Mouse (Mus musculus): ENCODE data around the gene Zc3h12c.

Zc3h12c gene

GRCm38 (mm10) chr9:52148311-52148710 lies 20.1 kb downstream of the Zc3h12c start:
- no peak for TF ChIP-seq CTCF (conservative IDR thresholded peaks at IDR 0.05; ENCODE audit: low read length)
- no peak for TF ChIP-seq POU5F1 (IDR thresholded peaks at IDR 0.05; ENCODE audit: borderline replicate concordance, low read length)
- TF ChIP-seq NANOG (IDR thresholded peaks at IDR 0.05; ENCODE audit: borderline replicate concordance, low read length), result no peak
- H3K4me3 ChIP-seq (replicated peaks; ENCODE audit: low read length), result no peak overlapping the region
- no peaks in the 10 kb centered on the region for H3K27me3 ChIP-seq (ENCODE audit: insufficient read depth, low read length)
- H3K36me3 ChIP-seq (ENCODE audit: insufficient read depth, low read length), result no peaks in the 10 kb centered on the region
- no peaks in the 10 kb centered on the region for H3K9me3 ChIP-seq (ENCODE audit: low read length)
- no peaks in the 10 kb centered on the region for H3K4me1 ChIP-seq (replicated peaks; ENCODE audit: low read depth, low read length)

- H3K27me3 ChIP-seq (ENCODE audit: insufficient read depth, low read length), result no peaks in the 10 kb centered on the region
- H3K4me1 ChIP-seq (replicated peaks; ENCODE audit: low read depth, low read length), result no peaks in the 10 kb centered on the region
- H3K36me3 ChIP-seq (ENCODE audit: insufficient read depth, low read length), result no peaks in the 10 kb centered on the region
- no peak overlapping the region for H3K4me3 ChIP-seq (replicated peaks; ENCODE audit: low read length)
- H3K9me3 ChIP-seq (ENCODE audit: low read length), result no peaks in the 10 kb centered on the region
- TF ChIP-seq CTCF (conservative IDR thresholded peaks at IDR 0.05; ENCODE audit: low read length) (no peak), NANOG (IDR thresholded peaks at IDR 0.05; ENCODE audit: borderline replicate concordance, low read length) (no peak)
Measured at GRCm38 (mm10) chr9:52146241-52146640, 22.1 kb downstream of the Zc3h12c start.

GRCm38 (mm10) chr9:52132771-52133170 lies 35.6 kb downstream of the Zc3h12c start:
- H3K4me3 ChIP-seq (replicated peaks; ENCODE audit: low read length), result no peak overlapping the region
- no peaks in the 10 kb centered on the region for H3K4me1 ChIP-seq (replicated peaks; ENCODE audit: low read depth, low read length)
- TF ChIP-seq CTCF (conservative IDR thresholded peaks at IDR 0.05; ENCODE audit: low read length) (no peak), POU5F1 (IDR thresholded peaks at IDR 0.05; ENCODE audit: borderline replicate concordance, low read length) (no peak), NANOG (IDR thresholded peaks at IDR 0.05; ENCODE audit: borderline replicate concordance, low read length) (no peak)
- no peaks in the 10 kb centered on the region for H3K36me3 ChIP-seq (ENCODE audit: insufficient read depth, low read length)
- H3K9me3 ChIP-seq (ENCODE audit: low read length), result no peaks in the 10 kb centered on the region
- no peaks in the 10 kb centered on the region for H3K27me3 ChIP-seq (ENCODE audit: insufficient read depth, low read length)

- no peaks in the 10 kb centered on the region for H3K27me3 ChIP-seq (ENCODE audit: insufficient read depth, low read length)
- H3K9me3 ChIP-seq (ENCODE audit: low read length), result no peaks in the 10 kb centered on the region
- peaks cover 3% of the 10 kb centered on the region for H3K4me1 ChIP-seq (replicated peaks; ENCODE audit: low read depth, low read length)
- H3K36me3 ChIP-seq (ENCODE audit: insufficient read depth, low read length), result no peaks in the 10 kb centered on the region
- H3K4me3 ChIP-seq (replicated peaks; ENCODE audit: low read length), result no peak overlapping the region
- TF ChIP-seq CTCF (conservative IDR thresholded peaks at IDR 0.05; ENCODE audit: low read length) (no peak), POU5F1 (IDR thresholded peaks at IDR 0.05; ENCODE audit: borderline replicate concordance, low read length) (no peak), NANOG (IDR thresholded peaks at IDR 0.05; ENCODE audit: borderline replicate concordance, low read length) (no peak)
Measured at GRCm38 (mm10) chr9:52130348-52130747, 38.0 kb downstream of the Zc3h12c start.

- TF ChIP-seq CTCF (conservative IDR thresholded peaks at IDR 0.05; ENCODE audit: low read length) (no peak), POU5F1 (IDR thresholded peaks at IDR 0.05; ENCODE audit: borderline replicate concordance, low read length) (no peak), NANOG (IDR thresholded peaks at IDR 0.05; ENCODE audit: borderline replicate concordance, low read length) (no peak)
- peaks cover 5% of the 10 kb centered on the region for H3K4me1 ChIP-seq (replicated peaks; ENCODE audit: low read depth, low read length)
- no peaks in the 10 kb centered on the region for H3K36me3 ChIP-seq (ENCODE audit: insufficient read depth, low read length)
- no peak overlapping the region for H3K4me3 ChIP-seq (replicated peaks; ENCODE audit: low read length)
- H3K9me3 ChIP-seq (ENCODE audit: low read length), result no peaks in the 10 kb centered on the region
- no peaks in the 10 kb centered on the region for H3K27me3 ChIP-seq (ENCODE audit: insufficient read depth, low read length)
Measured at GRCm38 (mm10) chr9:52125225-52125624, 43.1 kb downstream of the Zc3h12c start.

- Histone ChIP-seq H3K4me3 (replicated peaks; ENCODE audit: low read length) (no peak overlapping the region), H3K27me3 (ENCODE audit: insufficient read depth, low read length) (no peaks in the 10 kb centered on the region), H3K9me3 (ENCODE audit: low read length) (no peaks in the 10 kb centered on the region), H3K36me3 (ENCODE audit: insufficient read depth, low read length) (peaks cover 16% of the 10 kb centered on the region; the same call in 1 of the 2 replicates), H3K4me1 (replicated peaks; ENCODE audit: low read depth, low read length) (0 out of 2 replicates have a peak, but pooled peaks cover 6% of the 10 kb centered on the region)
- TF ChIP-seq CTCF (conservative IDR thresholded peaks at IDR 0.05; ENCODE audit: low read length) (no peak), POU5F1 (IDR thresholded peaks at IDR 0.05; ENCODE audit: borderline replicate concordance, low read length) (no peak)
Measured at GRCm38 (mm10) chr9:52119212-52119611, 49.2 kb downstream of the Zc3h12c start.

- TF ChIP-seq POU5F1 (IDR thresholded peaks at IDR 0.05; ENCODE audit: borderline replicate concordance, low read length), result no peak
- TF ChIP-seq CTCF (conservative IDR thresholded peaks at IDR 0.05; ENCODE audit: low read length), result no peak
- no peak for TF ChIP-seq NANOG (IDR thresholded peaks at IDR 0.05; ENCODE audit: borderline replicate concordance, low read length)
- Histone ChIP-seq H3K36me3 (ENCODE audit: insufficient read depth, low read length) (peaks cover 13% of the 10 kb centered on the region; the same call in 1 of the 2 replicates), H3K27me3 (ENCODE audit: insufficient read depth, low read length) (no peaks in the 10 kb centered on the region), H3K4me3 (replicated peaks; ENCODE audit: low read length) (no peak overlapping the region), H3K9me3 (ENCODE audit: low read length) (no peaks in the 10 kb centered on the region), H3K4me1 (replicated peaks; ENCODE audit: low read depth, low read length) (0 out of 2 replicates have a peak, but pooled peaks cover 6% of the 10 kb centered on the region)
Measured at GRCm38 (mm10) chr9:52113091-52113490, 55.3 kb downstream of the Zc3h12c start.

GRCm38 (mm10) chr9:52110738-52111137 lies 57.6 kb downstream of the Zc3h12c start:
- Histone ChIP-seq H3K4me3 (replicated peaks; ENCODE audit: low read length) (no peak overlapping the region), H3K9me3 (ENCODE audit: low read length) (no peaks in the 10 kb centered on the region), H3K36me3 (ENCODE audit: insufficient read depth, low read length) (0 out of 2 replicates have a peak, but pooled peaks cover 6% of the 10 kb centered on the region), H3K27me3 (ENCODE audit: insufficient read depth, low read length) (no peaks in the 10 kb centered on the region), H3K4me1 (replicated peaks; ENCODE audit: low read depth, low read length) (0 out of 2 replicates have a peak, but pooled peaks cover 4% of the 10 kb centered on the region)
- TF ChIP-seq NANOG (IDR thresholded peaks at IDR 0.05; ENCODE audit: borderline replicate concordance, low read length) (no peak), CTCF (conservative IDR thresholded peaks at IDR 0.05; ENCODE audit: low read length) (no peak), POU5F1 (IDR thresholded peaks at IDR 0.05; ENCODE audit: borderline replicate concordance, low read length) (no peak)

GRCm38 (mm10) chr9:52107161-52107560 lies 61.2 kb downstream of the Zc3h12c start:
- Histone ChIP-seq H3K27me3 (ENCODE audit: insufficient read depth, low read length) (no peaks in the 10 kb centered on the region), H3K4me1 (replicated peaks; ENCODE audit: low read depth, low read length) (no peaks in the 10 kb centered on the region), H3K36me3 (ENCODE audit: insufficient read depth, low read length) (no peaks in the 10 kb centered on the region)

More at GRCm38 (mm10) chr9:52107161-52107560, 61.2 kb downstream of the Zc3h12c start:
- H3K9me3 ChIP-seq (ENCODE audit: low read length), result no peaks in the 10 kb centered on the region
- H3K4me3 ChIP-seq (replicated peaks; ENCODE audit: low read length), result no peak overlapping the region
- TF ChIP-seq CTCF (conservative IDR thresholded peaks at IDR 0.05; ENCODE audit: low read length), result no peak

Data from E14TG2a.4 (cell line).